Mouse (Mus musculus) kidney, embryonic 14.5 days (tissue): ENCODE measurements around the gene 1700125H20Rik. TPM values are rescaled to one million over a fixed set of nuclear protein-coding genes. Genes with fewer than 3 reads are reported as not detected.

ENCODE experiments used
- ATAC-seq: fragments of 200-750 bp; cut with Nextera tagmentation; 2 replicates; pipeline ENCODE4 v1.8.0; 2017; ENCODE audit warnings: moderate number of reproducible peaks, mild to moderate bottlenecking, moderate TSS enrichment, moderate library complexity; ENCODE audit not compliant: low FRiP score, low TSS enrichment
- H3K27ac ChIP-seq: fragments of 300-500 bp; sonication (generic); 2 replicates; pipeline ENCODE4 v1.5.1; 2014; ENCODE audit warnings: low read depth, mild to moderate bottlenecking, low read length, moderate library complexity, mixed read lengths
- H3K27me3 ChIP-seq: fragments of 300-500 bp; sonication (generic); 2 replicates; pipeline ENCODE4 v1.6.1; 2014; ENCODE audit warnings: mild to moderate bottlenecking, low read length; ENCODE audit not compliant: control insufficient read depth, insufficient read depth
- H3K36me3 ChIP-seq: fragments of 300-500 bp; sonication (generic); 2 replicates; pipeline ENCODE4 v1.6.1; 2014; ENCODE audit warnings: low read length, mixed read lengths; ENCODE audit not compliant: control insufficient read depth, insufficient read depth
- H3K4me1 ChIP-seq: fragments of 300-500 bp; sonication (generic); 2 replicates; pipeline ENCODE4 v1.6.1; 2014; ENCODE audit warnings: low read length, mixed read lengths; ENCODE audit not compliant: control insufficient read depth, insufficient read depth
- H3K4me2 ChIP-seq: fragments of 300-500 bp; sonication (generic); replicated peaks from 2 replicates; pipeline ENCODE4 v1.6.1; 2014; ENCODE audit warnings: low read depth, mild to moderate bottlenecking, low read length
- H3K4me3 ChIP-seq: fragments of 300-500 bp; sonication (generic); 2 replicates; pipeline ENCODE4 v1.5.1; 2014; ENCODE audit warnings: mild to moderate bottlenecking, low read length
- H3K9ac ChIP-seq: fragments of 300-500 bp; sonication (generic); 2 replicates; pipeline ENCODE4 v1.6.1; 2014; ENCODE audit warnings: low read depth, mild to moderate bottlenecking, low read length, moderate library complexity
- H3K9me3 ChIP-seq: fragments of 300-500 bp; sonication (generic); 2 replicates; pipeline ENCODE4 v1.6.1; 2016; ENCODE audit warnings: low read length; ENCODE audit not compliant: control insufficient read depth
- WGBS: fragments of 180-500 bp; shearing (Covaris S2); extraction: QIAGEN DNeasy Blood & Tissue Kit; methylation state at CpG from one replicate; pipeline ENCODE4 v1.1.7; 2014; 5-methylcytosine and 5-hydroxymethylcytosine counted together
- polyA plus RNA-seq: library from polyadenylated mRNA; unstranded; fragments of >200 nt; fragmentation: Nextera tagmentation; extraction: Ambion mirVana; gene quantifications from 2 replicates; pipeline ENCODE4 v1.2.1, GENCODE M21; 2014

The 1700125H20Rik gene
- polyA plus RNA-seq, 1 experiment from 2014 or later = not detected

- Histone ChIP-seq H3K9ac (no peak overlapping the region), H3K4me1 (no peaks in the 10 kb centered on the region), H3K27ac (no peak overlapping the region), H3K4me3 (no peak overlapping the region), H3K36me3 (no peaks in the 10 kb centered on the region), H3K9me3 (no peaks in the 10 kb centered on the region), H3K27me3 (no peaks in the 10 kb centered on the region), H3K4me2 (no peak overlapping the region)
- ATAC-seq = no peak
- WGBS = 85% methylated on average over 4 of the region's 4 CpGs
These were observed 8.2 kb downstream of the 1700125H20Rik start for GRCm38 (mm10) chr11:85178413-85178812.

- Histone ChIP-seq H3K4me2 (peak overlapping the region; percentile 65), H3K27me3 (no peaks in the 10 kb centered on the region), H3K4me1 (0 out of 2 replicates have a peak, but pooled peaks cover 3% of the 10 kb centered on the region), H3K36me3 (no peaks in the 10 kb centered on the region), H3K9me3 (no peaks in the 10 kb centered on the region), H3K9ac (peak overlapping the region; percentile 60; the same call in 1 of the 2 replicates), H3K27ac (no peak overlapping the region), H3K4me3 (peak overlapping the region; percentile 38)
- peak; percentile 92 for ATAC-seq
- WGBS = 4% methylated on average over 20 of the region's 20 CpGs
These were observed 12.5 kb downstream of the 1700125H20Rik start for GRCm38 (mm10) chr11:85182617-85183283.

- H3K4me1 ChIP-seq = 0 out of 2 replicates have a peak, but pooled peaks cover 3% of the 10 kb centered on the region
- WGBS = 20% methylated on average over 13 of the region's 13 CpGs
- H3K27ac ChIP-seq = no peak overlapping the region
- peak overlapping the region; percentile 60; the same call in 1 of the 2 replicates for H3K9ac ChIP-seq
- H3K4me3 ChIP-seq = peak overlapping the region; percentile 38
- peak overlapping the region; percentile 65 for H3K4me2 ChIP-seq
- H3K9me3 ChIP-seq = no peaks in the 10 kb centered on the region
- H3K27me3 ChIP-seq = no peaks in the 10 kb centered on the region
- peaks cover under 1% of the 10 kb centered on the region; the same call in 1 of the 2 replicates for H3K36me3 ChIP-seq
- peak; percentile 25; the same call in 1 of the 2 replicates for ATAC-seq
These were observed 13.1 kb downstream of the 1700125H20Rik start for GRCm38 (mm10) chr11:85183284-85183779.

GRCm38 (mm10) chr11:85184082-85184481 is 13.9 kb downstream of the 1700125H20Rik start:
- Histone ChIP-seq H3K4me2 (no peak overlapping the region), H3K27ac (no peak overlapping the region), H3K27me3 (no peaks in the 10 kb centered on the region), H3K4me3 (no peak overlapping the region), H3K9ac (no peak overlapping the region), H3K4me1 (0 out of 2 replicates have a peak, but pooled peaks cover 3% of the 10 kb centered on the region), H3K36me3 (peaks cover 8% of the 10 kb centered on the region; the same call in 1 of the 2 replicates), H3K9me3 (no peaks in the 10 kb centered on the region)
- WGBS = 66% methylated on average over 5 of the region's 5 CpGs
- no peak for ATAC-seq

GRCm38 (mm10) chr11:85184839-85185238 is 14.6 kb downstream of the 1700125H20Rik start:
- Histone ChIP-seq H3K4me2 (no peak overlapping the region), H3K4me1 (0 out of 2 replicates have a peak, but pooled peaks cover 3% of the 10 kb centered on the region), H3K9ac (no peak overlapping the region), H3K27ac (no peak overlapping the region), H3K4me3 (no peak overlapping the region), H3K36me3 (peaks cover 14% of the 10 kb centered on the region; the same call in 1 of the 2 replicates), H3K27me3 (no peaks in the 10 kb centered on the region), H3K9me3 (no peaks in the 10 kb centered on the region)
- ATAC-seq = peak; percentile 48; the same call in 1 of the 2 replicates
- 60% methylated on average over 6 of the region's 6 CpGs for WGBS

GRCm38 (mm10) chr11:85189110-85189509 is 18.9 kb downstream of the 1700125H20Rik start:
- H3K36me3 ChIP-seq = peaks cover 53% of the 10 kb centered on the region
- no peak overlapping the region for H3K4me2 ChIP-seq
- H3K4me3 ChIP-seq = no peak overlapping the region
- no peaks in the 10 kb centered on the region for H3K27me3 ChIP-seq
- H3K9ac ChIP-seq = no peak overlapping the region
- ATAC-seq = no peak
- 95% methylated on average over 4 of the region's 4 CpGs for WGBS
- H3K27ac ChIP-seq = no peak overlapping the region
- H3K9me3 ChIP-seq = no peaks in the 10 kb centered on the region
- 0 out of 2 replicates have a peak, but pooled peaks cover 3% of the 10 kb centered on the region for H3K4me1 ChIP-seq

GRCm38 (mm10) chr11:85190741-85191140 is 20.5 kb downstream of the 1700125H20Rik start:
- H3K9ac ChIP-seq = no peak overlapping the region
- H3K27ac ChIP-seq = no peak overlapping the region
- no peak overlapping the region for H3K4me2 ChIP-seq
- H3K4me1 ChIP-seq = no peaks in the 10 kb centered on the region
- WGBS = 96% methylated on average over 12 of the region's 12 CpGs
- H3K36me3 ChIP-seq = peaks cover 70% of the 10 kb centered on the region
- no peaks in the 10 kb centered on the region for H3K9me3 ChIP-seq
- no peak overlapping the region for H3K4me3 ChIP-seq
- ATAC-seq = no peak
- no peaks in the 10 kb centered on the region for H3K27me3 ChIP-seq

GRCm38 (mm10) chr11:85194206-85194605 is 24.0 kb downstream of the 1700125H20Rik start:
- no peak overlapping the region for H3K9ac ChIP-seq
- no peak overlapping the region for H3K4me2 ChIP-seq
- no peaks in the 10 kb centered on the region for H3K27me3 ChIP-seq
- peaks cover 88% of the 10 kb centered on the region for H3K36me3 ChIP-seq
- WGBS = 94% methylated on average over 11 of the region's 11 CpGs
- H3K4me3 ChIP-seq = no peak overlapping the region
- H3K4me1 ChIP-seq = no peaks in the 10 kb centered on the region
- H3K27ac ChIP-seq = no peak overlapping the region
- no peak for ATAC-seq
- no peaks in the 10 kb centered on the region for H3K9me3 ChIP-seq

GRCm38 (mm10) chr11:85196046-85196445 is 25.8 kb downstream of the 1700125H20Rik start:
- Histone ChIP-seq H3K27me3 (no peaks in the 10 kb centered on the region), H3K36me3 (peaks cover 87% of the 10 kb centered on the region), H3K4me2 (no peak overlapping the region), H3K9ac (no peak overlapping the region), H3K9me3 (no peaks in the 10 kb centered on the region), H3K27ac (no peak overlapping the region), H3K4me1 (no peaks in the 10 kb centered on the region), H3K4me3 (no peak overlapping the region)
- 94% methylated on average over 9 of the region's 9 CpGs for WGBS
- ATAC-seq = no peak
